Mouse (Mus musculus) forebrain, embryonic 12.5 days (tissue): Measurements from ENCODE around the gene Fut1. TPM values are rescaled to one million over a fixed set of nuclear protein-coding genes. Genes with fewer than 3 reads are reported as not detected.

Experiments used
- ATAC-seq: fragments of 200-750 bp; cut with Nextera tagmentation; 2 replicates; pipeline ENCODE4 v1.8.0; 2017; ENCODE audit warnings: moderate TSS enrichment; ENCODE audit not compliant: low FRiP score
- H3K27ac ChIP-seq: fragments of 300-500 bp; sonication (generic); 2 replicates; pipeline ENCODE4 v1.5.1; 2016; ENCODE audit warnings: mild to moderate bottlenecking
- H3K27me3 ChIP-seq: fragments of 300-500 bp; sonication (generic); 2 replicates; pipeline ENCODE4 v1.6.1; 2016; ENCODE audit warnings: mild to moderate bottlenecking
- H3K36me3 ChIP-seq: fragments of 300-500 bp; sonication (generic); replicated peaks from 2 replicates; pipeline ENCODE4 v1.6.1; 2016; ENCODE audit warnings: mild to moderate bottlenecking
- H3K4me1 ChIP-seq: fragments of 300-500 bp; sonication (generic); 2 replicates; pipeline ENCODE4 v1.6.1; 2016
- H3K4me2 ChIP-seq: fragments of 300-500 bp; sonication (generic); 2 replicates; pipeline ENCODE4 v1.6.1; 2016; ENCODE audit warnings: mild to moderate bottlenecking, moderate library complexity
- H3K4me3 ChIP-seq: fragments of 300-500 bp; sonication (generic); replicated peaks from 2 replicates; pipeline ENCODE4 v1.5.1; 2016; ENCODE audit warnings: mild to moderate bottlenecking
- H3K9ac ChIP-seq: fragments of 300-500 bp; sonication (generic); 2 replicates; pipeline ENCODE4 v1.6.1; 2016; ENCODE audit warnings: mild to moderate bottlenecking
- H3K9me3 ChIP-seq: fragments of 300-500 bp; sonication (generic); 2 replicates; pipeline ENCODE4 v1.6.1; 2016
- WGBS: fragments of 180-500 bp; shearing (Covaris S2); methylation state at CpG from one replicate; pipeline ENCODE4 v1.1.7; 2016; 5-methylcytosine and 5-hydroxymethylcytosine counted together
- polyA plus RNA-seq: library from polyadenylated mRNA; unstranded; fragments of >200 nt; fragmentation: Nextera tagmentation; extraction: Ambion mirVana; gene quantifications from 2 replicates; pipeline ENCODE4 v1.2.1, GENCODE M21; 2016

Fut1 gene
- polyA plus RNA-seq, 1 experiment from 2014 or later = 0.24 TPM

DNA sequence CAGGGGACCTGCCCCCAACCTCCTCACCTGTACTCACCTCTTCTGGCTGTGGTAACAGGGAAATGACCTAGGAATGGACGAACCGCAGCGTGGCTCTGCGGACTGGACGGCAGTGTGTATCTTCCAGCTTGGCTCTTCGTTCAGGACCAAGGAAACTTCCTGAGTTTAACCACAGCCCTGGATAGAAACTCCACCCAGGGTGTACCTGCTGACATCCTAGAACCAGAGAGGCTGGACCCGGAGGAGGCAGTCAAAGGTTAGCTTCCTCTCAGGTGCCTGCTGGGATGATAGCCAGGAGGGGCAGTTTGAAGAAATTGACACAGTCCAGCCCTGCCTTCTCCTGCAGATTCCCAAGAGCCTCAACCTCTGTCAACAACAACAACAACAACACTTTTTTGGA lies 49.1 kb downstream of the Fut1 start, which contains the start of gene Fut2:
Fut2 (minus strand) TSS at position 234 of the 400 bp plus-strand sequence.
- ATAC-seq = no peak
- WGBS = 86% methylated on average over 7 of the region's 7 CpGs
- Histone ChIP-seq H3K4me3 (no peak within 1 kb of the TSS), H3K4me1 (no peaks in the 10 kb centered on the region), H3K9ac (no peak within 1 kb of the TSS), H3K9me3 (no peaks in the 10 kb centered on the region), H3K4me2 (no peak within 1 kb of the TSS), H3K27ac (no peak within 1 kb of the TSS), H3K27me3 (peaks cover 4% of the 10 kb centered on the region; the same call in 1 of the 2 replicates), H3K36me3 (no peaks in the 10 kb centered on the region)

- no peak overlapping the region for H3K4me3 ChIP-seq
- no peaks in the 10 kb centered on the region for H3K9me3 ChIP-seq
- H3K4me1 ChIP-seq = no peaks in the 10 kb centered on the region
- H3K27me3 ChIP-seq = peaks cover 4% of the 10 kb centered on the region; the same call in 1 of the 2 replicates
- 64% methylated on average over 14 of the region's 14 CpGs for WGBS
- no peak overlapping the region for H3K9ac ChIP-seq
- no peak overlapping the region for H3K27ac ChIP-seq
- no peak for ATAC-seq
- H3K4me2 ChIP-seq = no peak overlapping the region
- H3K36me3 ChIP-seq = no peaks in the 10 kb centered on the region
These were observed 50.7 kb downstream of the Fut1 start for GRCm38 (mm10) chr7:45667761-45668160.

- Histone ChIP-seq H3K4me2 (no peak overlapping the region), H3K4me3 (no peak overlapping the region), H3K9me3 (no peaks in the 10 kb centered on the region), H3K9ac (no peak overlapping the region), H3K27me3 (0 out of 2 replicates have a peak, but pooled peaks cover 5% of the 10 kb centered on the region), H3K4me1 (no peaks in the 10 kb centered on the region), H3K27ac (no peak overlapping the region), H3K36me3 (no peaks in the 10 kb centered on the region)
- WGBS = 97% methylated on average over 9 of the region's 9 CpGs
- ATAC-seq = no peak
These were observed 51.8 kb downstream of the Fut1 start for GRCm38 (mm10) chr7:45668921-45669320.

Other genes with a start within 250 kb of the Fut1 start
- 3.1 TPM in 2 replicates for gene Lin7b, start 246.7 kb upstream of the Fut1 start, polyA plus RNA-seq
- gene Snrnp70, start 221.5 kb upstream of the Fut1 start, polyA plus RNA-seq = 313 and 314 TPM in 2 replicates
- gene Kcna7, start 211.6 kb upstream of the Fut1 start, polyA plus RNA-seq = not detected in 2 replicates
- 0.32 and 0.65 TPM in 2 replicates for gene Ntf5, start 203.6 kb upstream of the Fut1 start, polyA plus RNA-seq
- 0.50 TPM in 1 of 2 replicates, not detected in the other for gene Lhb, start 196.5 kb upstream of the Fut1 start, polyA plus RNA-seq
- 28.7 and 30.7 TPM in 2 replicates for gene Gys1, start 182.4 kb upstream of the Fut1 start, polyA plus RNA-seq
- 167 and 175 TPM in 2 replicates for gene Ruvbl2, start 179.2 kb upstream of the Fut1 start, polyA plus RNA-seq
- 5,523 and 5,537 TPM in 2 replicates for gene Ftl1, start 157.4 kb upstream of the Fut1 start, polyA plus RNA-seq
- gene Bax, start 150.4 kb upstream of the Fut1 start, polyA plus RNA-seq = 240 and 256 TPM in 2 replicates
- gene Tulp2, start 135.4 kb upstream of the Fut1 start, polyA plus RNA-seq = 0.29 and 0.34 TPM in 2 replicates
- not detected in 2 replicates for gene Gm45808, start 130.5 kb upstream of the Fut1 start, polyA plus RNA-seq
- 3.0 and 3.6 TPM in 2 replicates for gene Dhdh, start 128.5 kb upstream of the Fut1 start, polyA plus RNA-seq
- gene Nucb1, start 106.9 kb upstream of the Fut1 start, polyA plus RNA-seq = 89.5 and 90.5 TPM in 2 replicates
- gene Ppp1r15a, start 91.0 kb upstream of the Fut1 start, polyA plus RNA-seq = 14.6 and 16.6 TPM in 2 replicates
- gene Plekha4, start 91.0 kb upstream of the Fut1 start, polyA plus RNA-seq = 0.74 and 1.0 TPM in 2 replicates
- 0.42 and 0.52 TPM in 2 replicates for gene Hsd17b14, start 62.4 kb upstream of the Fut1 start, polyA plus RNA-seq
- 18.3 and 22.2 TPM in 2 replicates for gene Bcat2, start 47.1 kb upstream of the Fut1 start, polyA plus RNA-seq
- gene Fgf21, start 1.8 kb upstream of the Fut1 start, polyA plus RNA-seq = not detected in 2 replicates
- 0.13 TPM in 1 of 2 replicates, not detected in the other for gene Izumo1, start 4.5 kb downstream of the Fut1 start, polyA plus RNA-seq
- 8.3 and 8.9 TPM in 2 replicates for gene Rasip1, start 10.2 kb downstream of the Fut1 start, polyA plus RNA-seq
- gene Mamstr, start 22.7 kb downstream of the Fut1 start, polyA plus RNA-seq = 2.6 and 3.1 TPM in 2 replicates
- 0.11 TPM in 1 of 2 replicates, not detected in the other for gene Fut2, start 49.1 kb downstream of the Fut1 start, polyA plus RNA-seq
- gene Ntn5, start 66.7 kb downstream of the Fut1 start, polyA plus RNA-seq = 0.23 and 0.33 TPM in 2 replicates
- gene Sec1, start 77.1 kb downstream of the Fut1 start, polyA plus RNA-seq = 0.64 and 0.68 TPM in 2 replicates
- 10.2 and 11.0 TPM in 2 replicates for gene Car11, start 82.6 kb downstream of the Fut1 start, polyA plus RNA-seq
- 3.8 and 3.9 TPM in 2 replicates for gene Dbp, start 87.8 kb downstream of the Fut1 start, polyA plus RNA-seq
- gene Rpl18, start 98.2 kb downstream of the Fut1 start, polyA plus RNA-seq = 707 and 745 TPM in 2 replicates
- gene Sphk2, start 100.7 kb downstream of the Fut1 start, polyA plus RNA-seq = 26.5 and 30.1 TPM in 2 replicates
- gene Fam83e, start 103.9 kb downstream of the Fut1 start, polyA plus RNA-seq = 1.1 and 1.5 TPM in 2 replicates
- gene Spaca4, start 108.5 kb downstream of the Fut1 start, polyA plus RNA-seq = not detected in 2 replicates
- 10.2 and 10.8 TPM in 2 replicates for gene Lmtk3, start 166.4 kb downstream of the Fut1 start, polyA plus RNA-seq
- gene Sult2b1, start 167.4 kb downstream of the Fut1 start, polyA plus RNA-seq = 1.5 and 1.9 TPM in 2 replicates
- 275 and 276 TPM in 2 replicates for gene Cyth2, start 197.3 kb downstream of the Fut1 start, polyA plus RNA-seq
- 0.73 and 0.95 TPM in 2 replicates for gene Kcnj14, start 207.5 kb downstream of the Fut1 start, polyA plus RNA-seq
- gene Grwd1, start 213.7 kb downstream of the Fut1 start, polyA plus RNA-seq = 55.5 and 60.0 TPM in 2 replicates